Mouse (Mus musculus): ENCODE measurements around the gene Zbtb44. TPM values are rescaled to one million over a fixed set of nuclear protein-coding genes. Genes with fewer than 3 reads are reported as not detected.

Zbtb44 gene
- total and polyA plus RNA-seq, 3 experiments = 9.8 to 15.1 TPM; not detected in 1

DNA sequence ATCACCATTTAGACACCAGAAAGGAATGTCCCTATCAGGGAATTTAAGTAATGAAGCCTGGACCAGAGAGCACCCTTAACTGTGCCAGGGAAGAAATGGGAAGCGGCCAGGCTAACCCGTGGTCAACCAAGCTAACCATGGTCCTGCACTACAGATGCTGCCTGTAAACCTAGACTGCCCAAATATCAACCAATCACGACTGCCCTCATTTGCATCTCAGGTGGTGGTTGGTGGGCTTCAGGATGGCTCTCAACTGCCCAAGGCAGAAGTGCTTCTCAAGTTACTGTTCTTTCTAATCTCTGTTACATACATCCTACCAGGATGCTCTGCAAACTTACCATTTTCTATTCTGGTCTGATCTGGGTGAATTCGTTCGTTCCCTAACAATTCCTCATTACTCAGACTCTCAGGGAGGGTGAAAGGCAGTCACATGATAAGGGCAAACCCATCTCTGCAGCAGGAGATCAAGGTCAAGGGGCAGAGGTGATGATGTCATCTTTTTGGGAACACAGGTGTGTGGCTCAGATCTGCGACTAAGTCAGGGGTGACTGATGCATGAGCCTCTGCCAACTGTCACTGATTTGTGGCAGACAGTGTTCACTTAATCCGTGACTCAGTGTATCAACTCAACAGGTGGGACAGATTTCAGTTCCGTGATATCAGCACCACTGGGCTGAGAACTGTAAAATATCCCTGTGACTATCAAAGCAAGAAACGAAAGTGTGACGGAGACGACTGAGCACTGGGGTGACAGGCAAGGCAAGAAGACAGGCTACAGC, 88.3 kb downstream of the Zbtb44 start:
- TF ChIP-seq RAD21 (IDR thresholded peaks at IDR 0.05; ENCODE audit: low read depth, low read length) = no peak
- no peak for TF ChIP-seq MEF2A (IDR thresholded peaks at IDR 0.05; ENCODE audit: extremely low read depth, insufficient replicate concordance, low read depth, low read length, poor library complexity, severe bottlenecking)
- no peak for TF ChIP-seq TCF12 (IDR thresholded peaks at IDR 0.05; ENCODE audit: low read depth, low read length)
- no peak for TF ChIP-seq CTCF (IDR thresholded peaks at IDR 0.05 in 2 of 3, conservative IDR thresholded peaks at IDR 0.05 in 1 of 3; ENCODE audit: control insufficient read depth in 1 of 3, insufficient read depth in 1 of 3, low read depth in 2 of 3, low read length in 3 of 3, poor library complexity in 1 of 3, severe bottlenecking in 1 of 3)
- no peak for TF ChIP-seq SMC3 (IDR thresholded peaks at IDR 0.05; ENCODE audit: low read depth, low read length)
- TF ChIP-seq EP300 (IDR thresholded peaks at IDR 0.05; ENCODE audit: low read depth in 1 of 2, low read length in 2 of 2) = no peak
- no peak for TF ChIP-seq USF2 (IDR thresholded peaks at IDR 0.05; ENCODE audit: borderline replicate concordance in 1 of 2, insufficient read depth in 1 of 2, low read depth in 1 of 2, low read length in 2 of 2)
- no peaks in the 10 kb centered on the region for H3K9me3 ChIP-seq (replicated peaks; ENCODE audit: insufficient read depth, low read length)
- DNase-seq (ENCODE audit: low read depth, low spot score) = peak; percentile 47
- no peak overlapping the region for H3K4me3 ChIP-seq (ENCODE audit: control insufficient read depth in 1 of 2, insufficient read depth in 1 of 2, low read depth in 2 of 2, low read length in 2 of 2)
- H3K36me3 ChIP-seq (ENCODE audit: control insufficient read depth in 1 of 2, insufficient read depth in 2 of 2, low read length in 2 of 2) = no peaks in the 10 kb centered on the region
- no peak overlapping the region for H3K27ac ChIP-seq (ENCODE audit: control insufficient read depth, low read depth, low read length)
- H3K9ac ChIP-seq (ENCODE audit: control insufficient read depth, low read depth, low read length, poor library complexity, severe bottlenecking) = no peak overlapping the region
- no peaks in the 10 kb centered on the region for H3K4me1 ChIP-seq (ENCODE audit: control insufficient read depth in 1 of 2, insufficient read depth in 2 of 2, low read length in 2 of 2)
- H3K27me3 ChIP-seq (ENCODE audit: control insufficient read depth in 1 of 2, insufficient read depth in 2 of 2, low read length in 2 of 2) = no peaks in the 10 kb centered on the region
- no peaks in the 10 kb centered on the region for H3K79me2 ChIP-seq (ENCODE audit: control insufficient read depth, insufficient read depth, low read length, poor library complexity)

DNA sequence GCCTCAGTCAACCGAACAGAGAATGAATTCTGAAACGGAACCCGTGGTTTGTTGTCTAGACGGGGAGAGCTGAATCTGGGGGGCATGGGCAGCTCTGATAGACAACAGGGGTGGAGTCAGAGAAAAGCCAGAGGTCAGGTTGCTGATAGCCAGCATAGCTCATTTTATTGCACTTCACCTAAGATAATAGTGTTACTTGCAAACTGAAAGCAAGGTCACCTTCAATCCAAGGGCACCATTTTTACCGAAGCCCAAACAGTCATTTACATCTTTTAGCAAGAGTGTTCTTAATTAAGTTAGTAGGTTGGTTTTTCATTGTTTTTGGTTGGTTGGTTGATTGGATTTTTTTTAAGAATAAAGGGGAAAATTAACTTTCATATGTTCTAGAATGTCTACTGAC, 89.0 kb downstream of the Zbtb44 start:
- Histone ChIP-seq H3K9ac (ENCODE audit: control insufficient read depth, low read depth, low read length, poor library complexity, severe bottlenecking) (no peak overlapping the region), H3K9me3 (replicated peaks; ENCODE audit: insufficient read depth, low read length) (no peaks in the 10 kb centered on the region), H3K36me3 (ENCODE audit: control insufficient read depth in 1 of 2, insufficient read depth in 2 of 2, low read length in 2 of 2) (no peaks in the 10 kb centered on the region), H3K79me2 (ENCODE audit: control insufficient read depth, insufficient read depth, low read length, poor library complexity) (no peaks in the 10 kb centered on the region), H3K4me3 (ENCODE audit: control insufficient read depth in 1 of 2, insufficient read depth in 1 of 2, low read depth in 2 of 2, low read length in 2 of 2) (no peak overlapping the region), H3K4me1 (ENCODE audit: control insufficient read depth in 1 of 2, insufficient read depth in 2 of 2, low read length in 2 of 2) (no peaks in the 10 kb centered on the region), H3K27ac (ENCODE audit: control insufficient read depth, low read depth, low read length) (no peak overlapping the region), H3K27me3 (ENCODE audit: control insufficient read depth in 1 of 2, insufficient read depth in 2 of 2, low read length in 2 of 2) (no peaks in the 10 kb centered on the region)
- TF ChIP-seq RCOR1 (IDR thresholded peaks at IDR 0.05; ENCODE audit: low read depth, low read length) (no peak), GATA1 (IDR thresholded peaks at IDR 0.05; ENCODE audit: low read depth, low read length) (no peak), TCF12 (IDR thresholded peaks at IDR 0.05; ENCODE audit: low read depth, low read length) (no peak), HCFC1 (IDR thresholded peaks at IDR 0.05; ENCODE audit: low read depth, low read length) (no peak), UBTF (IDR thresholded peaks at IDR 0.05; ENCODE audit: borderline replicate concordance, insufficient read depth, low read depth, low read length) (no peak), ETS1 (IDR thresholded peaks at IDR 0.05; ENCODE audit: low read depth, low read length) (no peak), USF2 (IDR thresholded peaks at IDR 0.05; ENCODE audit: borderline replicate concordance in 1 of 2, insufficient read depth in 1 of 2, low read depth in 1 of 2, low read length in 2 of 2) (no peak), MYB (IDR thresholded peaks at IDR 0.05; ENCODE audit: low read depth, low read length) (no peak), MYC (IDR thresholded peaks at IDR 0.05; ENCODE audit: low read depth, low read length) (no peak), ZMIZ1 (IDR thresholded peaks at IDR 0.05; ENCODE audit: low read depth, low read length) (no peak), ZKSCAN1 (IDR thresholded peaks at IDR 0.05; ENCODE audit: low read depth, low read length) (no peak), EP300 (IDR thresholded peaks at IDR 0.05; ENCODE audit: low read depth in 1 of 2, low read length in 2 of 2) (no peak), TAL1 (IDR thresholded peaks at IDR 0.05; ENCODE audit: low read length) (no peak), SIN3A (IDR thresholded peaks at IDR 0.05; ENCODE audit: low read length) (no peak), USF1 (IDR thresholded peaks at IDR 0.05; ENCODE audit: low read depth, low read length) (no peak), ZNF384 (IDR thresholded peaks at IDR 0.05; ENCODE audit: low read depth, low read length) (no peak)
- DNase-seq (ENCODE audit: low read depth, low spot score) = no peak
